ENCODE assay signal across 8 mouse cellular contexts in genomic region chr4:44973871-44974270, GRCm38 (mm10). TPM values are rescaled to one million over a fixed set of nuclear protein-coding genes. Genes with fewer than 3 reads are reported as not detected.
DNase-seq lines count a peak whose midpoint lies in the region; ATAC-seq and TF ChIP-seq lines count a peak whose summit lies in the region.

No protein-coding gene starts in this region.

- no peak for DNase-seq in kidney, adult 2 months
- DNase-seq in embryonic facial prominence, embryonic 10.5 days (ENCODE audit: low spot score), result no peak
- DNase-seq in hindbrain, postnatal 0 days (ENCODE audit: low spot score), result no peak
- DNase-seq in cerebellum, postnatal 25 days, result no peak
- no peak for DNase-seq in left cerebral cortex, postnatal 4 days
- no peak for DNase-seq in natural killer cell, adult 2 months (ENCODE audit: low spot score in 2 of 2)

- no peak overlapping the region; the same call in 1 of the 2 replicates for H3K9ac ChIP-seq in kidney, embryonic 14.5 days (ENCODE audit: low read depth, low read length)
- H3K9ac ChIP-seq in hindbrain, postnatal 0 days (replicated peaks; ENCODE audit: low read length), result 0 out of 2 replicates have a peak overlapping the region, but pooled peaks have one; percentile 24
- H3K9ac ChIP-seq in midbrain, embryonic 15.5 days, result no peak overlapping the region

- 58% methylated on average over 14 of the region's 14 CpGs for WGBS in kidney, embryonic 14.5 days
- 35% methylated on average over 14 of the region's 14 CpGs for WGBS in kidney, adult 2 months
- 56% methylated on average over 14 of the region's 14 CpGs for WGBS in embryonic facial prominence, embryonic 10.5 days
- WGBS in hindbrain, postnatal 0 days, result 57% methylated on average over 13 of the region's 14 CpGs
- 54% methylated on average over 14 of the region's 14 CpGs for WGBS in midbrain, embryonic 15.5 days

- no peak for TF ChIP-seq CTCF in kidney, adult 2 months (conservative IDR thresholded peaks at IDR 0.05; ENCODE audit: insufficient read depth, insufficient read length, low read depth, low read length)
- TF ChIP-seq CTCF in hindbrain, postnatal 0 days (IDR thresholded peaks at IDR 0.05; ENCODE audit: low read depth), result no peak

- no peaks in the 10 kb centered on the region for H3K27me3 ChIP-seq in kidney, embryonic 14.5 days (ENCODE audit: control insufficient read depth, insufficient read depth, low read length)
- H3K27me3 ChIP-seq in kidney, adult 2 months (replicated peaks; ENCODE audit: control insufficient read depth, insufficient read depth, low read length), result no peaks in the 10 kb centered on the region
- no peaks in the 10 kb centered on the region for H3K27me3 ChIP-seq in embryonic facial prominence, embryonic 10.5 days (replicated peaks; ENCODE audit: low read depth, poor library complexity, severe bottlenecking)
- H3K27me3 ChIP-seq in hindbrain, postnatal 0 days (ENCODE audit: insufficient read depth, low read length), result no peaks in the 10 kb centered on the region
- H3K27me3 ChIP-seq in midbrain, embryonic 15.5 days (replicated peaks), result no peaks in the 10 kb centered on the region

- 0 out of 2 replicates have a peak, but pooled peaks have one; percentile 10 for ATAC-seq in kidney, embryonic 14.5 days (ENCODE audit: low FRiP score, low TSS enrichment)
- ATAC-seq in hindbrain, postnatal 0 days, result peak; percentile 44
- no peak for ATAC-seq in midbrain, embryonic 15.5 days (replicated peaks)

- no peak for TF ChIP-seq POLR2A in kidney, adult 2 months (IDR thresholded peaks at IDR 0.05; ENCODE audit: low read depth, low read length)

- no peak overlapping the region for H3K27ac ChIP-seq in kidney, embryonic 14.5 days (ENCODE audit: low read depth, low read length)
- no peak overlapping the region for H3K27ac ChIP-seq in kidney, adult 2 months (ENCODE audit: insufficient read depth, low read depth, low read length)
- no peak overlapping the region for H3K27ac ChIP-seq in embryonic facial prominence, embryonic 10.5 days (replicated peaks)
- H3K27ac ChIP-seq in hindbrain, postnatal 0 days, result peak overlapping the region; percentile 26; the same call in 1 of the 2 replicates
- H3K27ac ChIP-seq in midbrain, embryonic 15.5 days, result no peak overlapping the region

- H3K36me3 ChIP-seq in kidney, embryonic 14.5 days (ENCODE audit: control insufficient read depth, insufficient read depth, low read length), result no peaks in the 10 kb centered on the region
- H3K36me3 ChIP-seq in kidney, adult 2 months (ENCODE audit: control insufficient read depth, insufficient read depth, low read length), result no peaks in the 10 kb centered on the region
- no peaks in the 10 kb centered on the region for H3K36me3 ChIP-seq in embryonic facial prominence, embryonic 10.5 days (replicated peaks)
- no peaks in the 10 kb centered on the region for H3K36me3 ChIP-seq in hindbrain, postnatal 0 days (ENCODE audit: insufficient read depth, low read length)
- H3K36me3 ChIP-seq in midbrain, embryonic 15.5 days (replicated peaks), result no peaks in the 10 kb centered on the region

- H3K4me3 ChIP-seq in kidney, embryonic 14.5 days (ENCODE audit: low read length), result no peak overlapping the region; the same call in 1 of the 2 replicates
- H3K4me3 ChIP-seq in kidney, adult 2 months (ENCODE audit: insufficient read depth, low read depth, low read length), result no peak overlapping the region
- H3K4me3 ChIP-seq in embryonic facial prominence, embryonic 10.5 days, result peak overlapping the region; percentile 25
- no peak overlapping the region for H3K4me3 ChIP-seq in hindbrain, postnatal 0 days (ENCODE audit: low read length)
- H3K4me3 ChIP-seq in midbrain, embryonic 15.5 days, result no peak overlapping the region

- H3K9me3 ChIP-seq in kidney, embryonic 14.5 days (ENCODE audit: control insufficient read depth, low read length), result no peaks in the 10 kb centered on the region
- no peaks in the 10 kb centered on the region for H3K9me3 ChIP-seq in embryonic facial prominence, embryonic 10.5 days
- no peaks in the 10 kb centered on the region for H3K9me3 ChIP-seq in hindbrain, postnatal 0 days (ENCODE audit: low read length)
- no peaks in the 10 kb centered on the region for H3K9me3 ChIP-seq in midbrain, embryonic 15.5 days

- peaks cover 4% of the 10 kb centered on the region for H3K4me1 ChIP-seq in kidney, embryonic 14.5 days (ENCODE audit: control insufficient read depth, insufficient read depth, low read length)
- no peaks in the 10 kb centered on the region; the same call in 1 of the 2 replicates for H3K4me1 ChIP-seq in kidney, adult 2 months (ENCODE audit: control insufficient read depth, insufficient read depth, low read length)
- peaks cover 18% of the 10 kb centered on the region for H3K4me1 ChIP-seq in embryonic facial prominence, embryonic 10.5 days
- peaks cover 3% of the 10 kb centered on the region for H3K4me1 ChIP-seq in hindbrain, postnatal 0 days (ENCODE audit: insufficient read depth, low read length)
- H3K4me1 ChIP-seq in midbrain, embryonic 15.5 days, result no peaks in the 10 kb centered on the region

- peak overlapping the region; percentile 15 for H3K4me2 ChIP-seq in kidney, embryonic 14.5 days (replicated peaks; ENCODE audit: low read depth, low read length)
- peak overlapping the region; percentile 35 for H3K4me2 ChIP-seq in hindbrain, postnatal 0 days (ENCODE audit: low read depth, low read length)
- H3K4me2 ChIP-seq in midbrain, embryonic 15.5 days, result peak overlapping the region; percentile 22; the same call in 1 of the 2 replicates

- intact Hi-C loops in left cerebral cortex, postnatal 4 days (cut with DNase I), result no loop called here

RNA-seq across cellular contexts. Expression of gene Grhpr, which starts 7.3 kb away (rescaled TPM):
- 60.2 and 65.4 TPM in 2 replicates for polyA plus RNA-seq in kidney, embryonic 14.5 days (2014; fragmentation: Nextera tagmentation; extraction: Ambion mirVana)
- polyA plus RNA-seq in kidney, adult 2 months (2012; rRNA removed), result 334 and 342 TPM in 2 replicates
- polyA plus RNA-seq in embryonic facial prominence, embryonic 10.5 days (2016; fragmentation: Nextera tagmentation; extraction: Ambion mirVana), result 57.8 and 69.1 TPM in 2 replicates
- total RNA-seq in hindbrain, postnatal 0 days (2014; rRNA removed), result 17.7 and 31.5 TPM in 2 replicates
- 36.7 and 39.8 TPM in 2 replicates for polyA plus RNA-seq in hindbrain, postnatal 0 days (2015; fragmentation: Nextera tagmentation; extraction: Ambion mirVana)
- polyA plus RNA-seq in midbrain, embryonic 15.5 days (2015; fragmentation: Nextera tagmentation; extraction: Ambion mirVana), result 21.9 and 24.5 TPM in 2 replicates
- 10 to 100 TPM in 1 of 2 experiments, 1 to 10 TPM in 1; 9.8 to 12.0 TPM for total RNA-seq in left cerebral cortex, postnatal 4 days (2021)

RNA-seq across cellular contexts. Expression of gene Zbtb5, which starts 38.3 kb away (rescaled TPM):
- 14.7 and 27.2 TPM in 2 replicates for polyA plus RNA-seq in kidney, embryonic 14.5 days (2014; fragmentation: Nextera tagmentation; extraction: Ambion mirVana)
- 11.8 and 12.8 TPM in 2 replicates for polyA plus RNA-seq in kidney, adult 2 months (2012; rRNA removed)
- polyA plus RNA-seq in embryonic facial prominence, embryonic 10.5 days (2016; fragmentation: Nextera tagmentation; extraction: Ambion mirVana), result 37.8 and 40.0 TPM in 2 replicates
- 42.1 and 50.0 TPM in 2 replicates for total RNA-seq in hindbrain, postnatal 0 days (2014; rRNA removed)
- polyA plus RNA-seq in hindbrain, postnatal 0 days (2015; fragmentation: Nextera tagmentation; extraction: Ambion mirVana), result 27.6 and 29.5 TPM in 2 replicates
- 50.0 and 53.7 TPM in 2 replicates for polyA plus RNA-seq in midbrain, embryonic 15.5 days (2015; fragmentation: Nextera tagmentation; extraction: Ambion mirVana)
- total RNA-seq in left cerebral cortex, postnatal 4 days (2021), result 10 to 100 TPM; 30.9 to 33.0 TPM

RNA-seq across cellular contexts. Expression of gene Polr1e, which starts 44.5 kb away (rescaled TPM):
- 52.4 and 56.2 TPM in 2 replicates for polyA plus RNA-seq in kidney, embryonic 14.5 days (2014; fragmentation: Nextera tagmentation; extraction: Ambion mirVana)
- 6.2 and 7.8 TPM in 2 replicates for polyA plus RNA-seq in kidney, adult 2 months (2012; rRNA removed)
- polyA plus RNA-seq in embryonic facial prominence, embryonic 10.5 days (2016; fragmentation: Nextera tagmentation; extraction: Ambion mirVana), result 59.8 and 72.3 TPM in 2 replicates
- total RNA-seq in hindbrain, postnatal 0 days (2014; rRNA removed), result 3.4 and 8.2 TPM in 2 replicates
- 25.7 and 27.2 TPM in 2 replicates for polyA plus RNA-seq in hindbrain, postnatal 0 days (2015; fragmentation: Nextera tagmentation; extraction: Ambion mirVana)
- polyA plus RNA-seq in midbrain, embryonic 15.5 days (2015; fragmentation: Nextera tagmentation; extraction: Ambion mirVana), result 26.3 and 29.8 TPM in 2 replicates
- 10 to 100 TPM; 21.0 to 22.6 TPM for total RNA-seq in left cerebral cortex, postnatal 4 days (2021)
